Mouse (Mus musculus): ENCODE measurements around the gene Diexf. TPM values are rescaled to one million over a fixed set of nuclear protein-coding genes. Genes with fewer than 3 reads are reported as not detected.
A peak's percentile ranks its signal among the peaks of the same experiment; 100 is the strongest.

Gene Diexf
- polyA plus RNA-seq, 1 experiment from 2014 or later, result 8.5 TPM

DNA sequence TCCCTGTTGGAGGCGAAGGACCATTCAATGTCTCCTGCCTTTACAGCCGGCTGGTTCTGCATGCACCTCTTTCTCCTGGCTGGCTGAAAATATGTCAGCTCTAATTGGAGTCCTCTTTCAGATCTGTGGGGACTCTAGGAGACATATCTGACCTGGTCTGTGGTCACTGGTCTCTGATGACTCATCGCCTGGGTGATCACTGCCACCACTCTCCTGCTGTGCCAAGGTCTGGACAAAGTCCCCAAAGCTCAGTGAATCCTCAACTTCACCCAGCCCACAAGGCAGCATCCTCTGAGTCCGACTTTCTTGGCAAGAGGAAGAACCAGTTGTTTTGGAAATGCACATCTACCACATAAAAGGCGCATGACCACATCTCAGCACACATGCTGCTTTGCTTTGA, 27.5 kb downstream of the Diexf start:
- Histone ChIP-seq H3K9ac (ENCODE audit: low read length) (no peak overlapping the region), H3K36me3 (ENCODE audit: control insufficient read depth, insufficient read depth, low read length) (0 out of 2 replicates have a peak, but pooled peaks cover 3% of the 10 kb centered on the region)
- WGBS, result 90% methylated on average over 5 of the region's 5 CpGs

DNA sequence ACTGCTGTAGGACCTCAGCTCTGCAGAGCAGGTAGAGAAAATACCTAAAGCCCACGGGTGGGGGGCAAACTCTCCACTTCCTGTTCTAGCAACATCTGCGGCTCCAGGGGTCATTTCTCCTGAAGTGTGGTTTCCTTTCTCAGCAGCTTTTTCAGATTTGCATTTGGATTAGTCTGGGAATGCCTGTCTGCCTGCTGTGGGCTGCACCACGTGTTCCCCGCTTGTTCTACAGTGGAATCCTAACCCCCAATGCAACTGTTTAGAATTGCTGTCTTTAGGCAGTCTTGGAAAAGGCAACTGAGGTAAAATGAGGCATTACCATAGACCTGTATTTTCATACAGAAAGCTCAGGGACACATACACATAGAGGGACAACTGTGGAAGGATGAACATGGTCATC, 28.0 kb downstream of the Diexf start:
- no peaks in the 10 kb centered on the region for H3K4me1 ChIP-seq (ENCODE audit: control insufficient read depth, insufficient read depth, low read length)
- H3K27me3 ChIP-seq (ENCODE audit: control insufficient read depth, insufficient read depth, low read length), result no peaks in the 10 kb centered on the region
- H3K4me3 ChIP-seq (ENCODE audit: low read depth, low read length), result no peak overlapping the region
- H3K36me3 ChIP-seq (ENCODE audit: control insufficient read depth, insufficient read depth, low read length), result 0 out of 2 replicates have a peak, but pooled peaks cover 3% of the 10 kb centered on the region
- WGBS, result 55% methylated on average over 4 of the region's 4 CpGs
- DNase-seq (ENCODE audit: low spot score, missing footprints) (no peak), ATAC-seq (ENCODE audit: low FRiP score) (no peak)
- no peak overlapping the region for H3K27ac ChIP-seq (ENCODE audit: low read depth, low read length)
- H3K9me3 ChIP-seq (ENCODE audit: control insufficient read depth, low read length), result no peaks in the 10 kb centered on the region
- H3K4me2 ChIP-seq, result no peak overlapping the region
- H3K9ac ChIP-seq (ENCODE audit: low read length), result no peak overlapping the region

More for the DNA sequence above, 27.5 kb downstream of the Diexf start:
- Histone ChIP-seq H3K27ac (ENCODE audit: low read depth, low read length) (no peak overlapping the region), H3K4me2 (no peak overlapping the region), H3K4me1 (ENCODE audit: control insufficient read depth, insufficient read depth, low read length) (no peaks in the 10 kb centered on the region), H3K27me3 (ENCODE audit: control insufficient read depth, insufficient read depth, low read length) (no peaks in the 10 kb centered on the region), H3K4me3 (ENCODE audit: low read depth, low read length) (no peak overlapping the region), H3K9me3 (ENCODE audit: control insufficient read depth, low read length) (no peaks in the 10 kb centered on the region)
- DNase-seq (ENCODE audit: low spot score, missing footprints) (no peak), ATAC-seq (ENCODE audit: low FRiP score) (no peak)

DNA sequence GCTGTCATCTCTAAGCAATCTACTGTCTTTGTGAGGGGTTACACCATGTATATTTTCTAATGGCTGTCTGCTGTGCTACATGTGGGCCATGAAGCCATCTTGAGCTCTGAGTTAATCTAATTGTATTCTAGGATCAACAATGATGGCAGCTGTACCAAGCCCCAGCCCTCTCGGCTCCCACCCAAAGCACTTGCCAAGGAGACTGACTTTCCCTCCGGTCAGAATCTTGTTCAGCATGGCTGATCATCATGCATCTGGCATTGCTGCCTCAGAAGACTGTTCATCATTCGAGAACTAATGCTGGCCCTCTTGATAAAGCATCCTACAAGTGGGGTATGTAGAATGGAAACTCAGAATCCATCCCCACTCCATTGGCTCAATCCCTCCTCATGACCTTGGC, 31.1 kb downstream of the Diexf start:
- H3K9ac ChIP-seq (ENCODE audit: low read length), result no peak overlapping the region
- H3K27me3 ChIP-seq (ENCODE audit: control insufficient read depth, insufficient read depth, low read length), result no peaks in the 10 kb centered on the region
- H3K36me3 ChIP-seq (ENCODE audit: control insufficient read depth, insufficient read depth, low read length), result no peaks in the 10 kb centered on the region
- ATAC-seq (ENCODE audit: low FRiP score), result no peak
- H3K4me3 ChIP-seq (ENCODE audit: low read depth, low read length), result no peak overlapping the region
- H3K27ac ChIP-seq (ENCODE audit: low read depth, low read length), result no peak overlapping the region
- H3K4me1 ChIP-seq (ENCODE audit: control insufficient read depth, insufficient read depth, low read length), result no peaks in the 10 kb centered on the region
- no peak overlapping the region for H3K4me2 ChIP-seq
- no peak for DNase-seq (ENCODE audit: low spot score, missing footprints)
- H3K9me3 ChIP-seq (ENCODE audit: control insufficient read depth, low read length), result no peaks in the 10 kb centered on the region
- WGBS, result 85% methylated on average over 3 of the region's 3 CpGs

DNA sequence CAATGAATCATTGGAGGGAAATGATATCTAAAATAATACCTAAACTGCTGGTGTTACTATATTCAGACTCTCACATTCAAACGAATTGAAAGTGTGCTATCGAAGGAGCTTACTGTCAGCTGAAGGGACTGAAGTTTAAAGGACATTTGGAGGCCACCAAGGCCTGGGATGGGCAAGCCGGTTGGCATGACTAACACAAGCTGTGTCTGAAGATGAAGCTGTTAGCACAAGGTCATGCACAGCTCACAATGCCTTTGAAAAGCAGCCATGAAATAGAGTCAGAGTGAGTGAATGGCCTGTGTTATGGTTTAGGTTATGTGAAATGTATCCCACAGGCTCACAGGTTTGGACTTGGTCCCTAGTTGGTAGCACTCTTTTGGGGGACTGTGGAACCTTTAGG, 36.5 kb downstream of the Diexf start:
- WGBS, result 85% methylated on average over 3 of the region's 3 CpGs
- no peak overlapping the region for H3K4me2 ChIP-seq
- no peak overlapping the region for H3K27ac ChIP-seq (ENCODE audit: low read depth, low read length)
- no peaks in the 10 kb centered on the region for H3K36me3 ChIP-seq (ENCODE audit: control insufficient read depth, insufficient read depth, low read length)
- no peak for ATAC-seq (ENCODE audit: low FRiP score)
- no peak overlapping the region for H3K9ac ChIP-seq (ENCODE audit: low read length)
- H3K4me1 ChIP-seq (ENCODE audit: control insufficient read depth, insufficient read depth, low read length), result no peaks in the 10 kb centered on the region
- H3K4me3 ChIP-seq (ENCODE audit: low read depth, low read length), result no peak overlapping the region
- no peaks in the 10 kb centered on the region for H3K27me3 ChIP-seq (ENCODE audit: control insufficient read depth, insufficient read depth, low read length)
- DNase-seq (ENCODE audit: low spot score, missing footprints), result peak; percentile 56
- H3K9me3 ChIP-seq (ENCODE audit: control insufficient read depth, low read length), result no peaks in the 10 kb centered on the region

DNA sequence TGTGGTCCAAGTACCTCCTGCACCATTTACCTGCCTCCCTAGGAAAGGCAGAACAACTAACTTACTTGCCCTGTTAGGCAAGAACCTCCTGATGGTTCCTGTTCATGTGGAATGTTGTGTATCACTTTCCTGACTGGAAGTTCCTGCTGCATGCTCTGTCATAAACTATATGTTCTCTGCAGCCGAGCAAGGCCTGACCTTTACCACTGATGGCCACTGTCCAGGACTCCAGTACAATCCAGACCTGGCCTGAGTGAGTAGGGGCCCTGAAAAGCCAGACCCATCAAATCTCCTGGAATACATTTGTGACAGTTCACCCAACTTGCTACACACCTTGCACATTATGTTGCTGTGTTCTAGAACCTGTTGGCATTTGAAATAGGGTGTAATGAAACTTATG, 37.3 kb downstream of the Diexf start:
- H3K4me1 ChIP-seq (ENCODE audit: control insufficient read depth, insufficient read depth, low read length), result no peaks in the 10 kb centered on the region
- H3K9me3 ChIP-seq (ENCODE audit: control insufficient read depth, low read length), result no peaks in the 10 kb centered on the region
- ATAC-seq (ENCODE audit: low FRiP score) (no peak), DNase-seq (ENCODE audit: low spot score, missing footprints) (peak; percentile 28)
- no peak overlapping the region for H3K4me2 ChIP-seq
- 76% methylated on average over 1 of the region's 1 CpGs for WGBS
- no peak overlapping the region for H3K4me3 ChIP-seq (ENCODE audit: low read depth, low read length)
- H3K27me3 ChIP-seq (ENCODE audit: control insufficient read depth, insufficient read depth, low read length), result no peaks in the 10 kb centered on the region
- no peaks in the 10 kb centered on the region for H3K36me3 ChIP-seq (ENCODE audit: control insufficient read depth, insufficient read depth, low read length)
- no peak overlapping the region for H3K9ac ChIP-seq (ENCODE audit: low read length)
- H3K27ac ChIP-seq (ENCODE audit: low read depth, low read length), result no peak overlapping the region

DNA sequence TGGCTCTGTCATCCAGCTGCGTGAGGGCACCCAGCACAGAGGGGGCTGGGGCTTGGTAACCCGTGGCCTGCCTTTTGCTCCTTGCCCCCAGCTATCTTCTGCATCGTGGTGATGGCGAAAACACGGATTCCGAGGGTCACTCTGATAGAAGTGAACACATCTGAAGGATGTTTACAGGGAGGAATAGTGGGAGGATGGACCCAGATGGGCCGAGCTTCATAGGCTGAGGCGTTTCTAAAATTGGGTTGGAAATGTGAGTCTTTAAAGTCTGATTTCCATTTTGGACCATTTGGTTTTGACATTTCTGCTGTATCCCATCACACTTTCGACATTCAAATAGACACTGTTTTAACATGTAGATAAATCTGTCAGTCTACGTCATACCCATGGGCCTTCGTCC, 39.2 kb downstream of the Diexf start:
- no peak for ATAC-seq (ENCODE audit: low FRiP score)
- Histone ChIP-seq H3K4me3 (ENCODE audit: low read depth, low read length) (no peak overlapping the region), H3K27ac (ENCODE audit: low read depth, low read length) (no peak overlapping the region), H3K9me3 (ENCODE audit: control insufficient read depth, low read length) (no peaks in the 10 kb centered on the region), H3K27me3 (ENCODE audit: control insufficient read depth, insufficient read depth, low read length) (no peaks in the 10 kb centered on the region), H3K4me1 (ENCODE audit: control insufficient read depth, insufficient read depth, low read length) (no peaks in the 10 kb centered on the region), H3K9ac (ENCODE audit: low read length) (no peak overlapping the region), H3K36me3 (ENCODE audit: control insufficient read depth, insufficient read depth, low read length) (no peaks in the 10 kb centered on the region), H3K4me2 (no peak overlapping the region)
- 90% methylated on average over 11 of the region's 11 CpGs for WGBS
- peak; percentile 45 for DNase-seq (ENCODE audit: low spot score, missing footprints)

DNA sequence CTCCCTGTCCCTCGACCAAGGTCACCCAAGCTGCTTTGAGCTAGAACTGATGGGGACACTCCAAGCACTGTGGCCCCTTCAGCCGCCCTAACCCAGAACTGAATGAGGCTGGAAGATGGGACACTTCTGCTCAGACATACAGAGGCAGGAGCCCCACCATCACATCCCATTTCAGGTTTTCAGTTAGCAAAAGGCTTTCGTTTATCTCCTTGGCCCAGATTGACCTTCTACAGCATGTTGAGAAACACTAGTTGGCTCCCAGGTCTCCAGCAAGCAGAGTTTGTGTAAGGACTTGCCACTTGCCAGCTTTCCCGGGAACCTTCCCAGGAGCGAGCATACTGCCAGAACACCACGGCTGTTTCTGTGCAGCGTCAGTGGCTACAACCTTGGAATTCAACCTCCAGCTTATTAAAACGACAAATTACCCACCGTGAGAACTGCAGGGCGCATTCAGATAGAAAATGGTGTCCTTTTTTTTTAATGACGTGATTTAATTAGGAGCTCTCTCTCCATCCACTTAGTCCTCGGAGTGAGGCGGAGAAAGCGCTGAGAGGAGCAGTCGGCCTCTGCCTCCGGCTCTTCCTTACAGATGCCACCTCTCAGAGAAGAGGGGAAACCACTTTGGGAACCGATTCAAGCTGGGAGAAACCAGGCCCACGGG, 39.7 kb downstream of the Diexf start:
- H3K4me3 ChIP-seq (ENCODE audit: low read depth, low read length), result no peak overlapping the region

DNA sequence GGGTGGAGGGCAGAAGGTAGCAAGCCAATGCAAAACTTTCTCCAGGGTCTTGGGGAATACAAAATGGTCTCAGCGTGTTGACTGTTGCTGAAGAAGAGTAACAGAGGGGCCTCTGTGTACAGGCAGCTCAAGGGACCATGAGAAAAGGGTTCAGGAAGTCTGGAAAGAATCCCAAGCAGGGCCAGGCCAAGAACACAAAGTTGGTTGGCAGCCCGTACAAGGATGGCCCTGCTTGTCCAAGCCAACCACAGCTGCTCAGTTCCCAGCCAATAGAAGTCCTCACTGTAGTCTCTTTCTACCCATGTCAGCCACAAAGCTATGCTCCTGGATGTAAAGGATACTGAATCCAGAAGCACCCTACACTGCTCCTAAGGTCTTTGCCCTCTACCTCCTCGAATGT, 40.4 kb downstream of the Diexf start:
- Histone ChIP-seq H3K36me3 (ENCODE audit: control insufficient read depth, insufficient read depth, low read length) (no peaks in the 10 kb centered on the region), H3K4me3 (ENCODE audit: low read depth, low read length) (no peak overlapping the region), H3K27ac (ENCODE audit: low read depth, low read length) (no peak overlapping the region), H3K9ac (ENCODE audit: low read length) (no peak overlapping the region), H3K4me1 (ENCODE audit: control insufficient read depth, insufficient read depth, low read length) (no peaks in the 10 kb centered on the region), H3K27me3 (ENCODE audit: control insufficient read depth, insufficient read depth, low read length) (no peaks in the 10 kb centered on the region), H3K9me3 (ENCODE audit: control insufficient read depth, low read length) (no peaks in the 10 kb centered on the region), H3K4me2 (no peak overlapping the region)
- 87% methylated on average over 3 of the region's 3 CpGs for WGBS
- ATAC-seq (ENCODE audit: low FRiP score) (no peak), DNase-seq (ENCODE audit: low spot score, missing footprints) (no peak)

More for the DNA sequence above, 39.7 kb downstream of the Diexf start:
- WGBS, result 83% methylated on average over 18 of the region's 18 CpGs
- H3K4me1 ChIP-seq (ENCODE audit: control insufficient read depth, insufficient read depth, low read length), result no peaks in the 10 kb centered on the region
- DNase-seq (ENCODE audit: low spot score, missing footprints), result no peak
- H3K4me2 ChIP-seq, result no peak overlapping the region
- no peaks in the 10 kb centered on the region for H3K27me3 ChIP-seq (ENCODE audit: control insufficient read depth, insufficient read depth, low read length)
- no peaks in the 10 kb centered on the region for H3K36me3 ChIP-seq (ENCODE audit: control insufficient read depth, insufficient read depth, low read length)
- H3K9me3 ChIP-seq (ENCODE audit: control insufficient read depth, low read length), result no peaks in the 10 kb centered on the region
- ATAC-seq (ENCODE audit: low FRiP score), result no peak
- no peak overlapping the region for H3K27ac ChIP-seq (ENCODE audit: low read depth, low read length)
- no peak overlapping the region for H3K9ac ChIP-seq (ENCODE audit: low read length)

DNA sequence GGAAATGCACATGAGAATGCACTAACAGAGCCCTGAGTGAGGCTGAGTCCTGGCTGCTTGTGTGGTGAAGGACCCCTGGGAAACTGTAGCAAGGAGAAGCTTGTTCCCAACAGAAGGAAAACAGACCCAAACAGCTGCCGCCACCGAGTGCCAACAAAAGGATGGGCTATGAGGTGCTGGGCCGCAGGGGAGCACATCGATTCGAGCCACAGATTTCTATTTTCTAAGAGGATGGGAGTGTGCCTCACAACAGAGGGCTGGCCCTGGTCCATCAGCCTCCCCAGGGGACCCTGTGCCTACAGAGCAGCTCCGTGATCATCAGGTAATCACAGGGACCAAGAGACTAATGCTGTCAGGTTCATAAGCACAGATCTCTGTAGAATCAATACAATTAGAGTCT, 40.9 kb downstream of the Diexf start:
- H3K27ac ChIP-seq (ENCODE audit: low read depth, low read length), result no peak overlapping the region
- no peaks in the 10 kb centered on the region for H3K9me3 ChIP-seq (ENCODE audit: control insufficient read depth, low read length)
- H3K36me3 ChIP-seq (ENCODE audit: control insufficient read depth, insufficient read depth, low read length), result no peaks in the 10 kb centered on the region
- no peaks in the 10 kb centered on the region for H3K27me3 ChIP-seq (ENCODE audit: control insufficient read depth, insufficient read depth, low read length)
- no peak for ATAC-seq (ENCODE audit: low FRiP score)
- no peaks in the 10 kb centered on the region for H3K4me1 ChIP-seq (ENCODE audit: control insufficient read depth, insufficient read depth, low read length)
- H3K4me2 ChIP-seq, result no peak overlapping the region
- no peak overlapping the region for H3K4me3 ChIP-seq (ENCODE audit: low read depth, low read length)
- WGBS, result 88% methylated on average over 6 of the region's 6 CpGs
- DNase-seq (ENCODE audit: low spot score, missing footprints), result peak; percentile 47
- no peak overlapping the region for H3K9ac ChIP-seq (ENCODE audit: low read length)

All from midbrain, embryonic 11.5 days (tissue).